Mouse (Mus musculus) kidney, postnatal 4 days (tissue): ENCODE data around the gene Drap1.

Source experiments
- DNase-seq, 2 experiments: peaks; one replicate each; pipeline ENCODE4 v3.0.0; 2021; ENCODE audit warnings: mixed read lengths in 2 of 2

The Drap1 gene

GRCm38 (mm10) chr19:5374748-5375147 is 50.0 kb downstream of the Drap1 start:
- no peak for DNase-seq

- no peak for DNase-seq
These were observed 50.6 kb downstream of the Drap1 start for GRCm38 (mm10) chr19:5374177-5374576.
